In the genomic region with DNA sequence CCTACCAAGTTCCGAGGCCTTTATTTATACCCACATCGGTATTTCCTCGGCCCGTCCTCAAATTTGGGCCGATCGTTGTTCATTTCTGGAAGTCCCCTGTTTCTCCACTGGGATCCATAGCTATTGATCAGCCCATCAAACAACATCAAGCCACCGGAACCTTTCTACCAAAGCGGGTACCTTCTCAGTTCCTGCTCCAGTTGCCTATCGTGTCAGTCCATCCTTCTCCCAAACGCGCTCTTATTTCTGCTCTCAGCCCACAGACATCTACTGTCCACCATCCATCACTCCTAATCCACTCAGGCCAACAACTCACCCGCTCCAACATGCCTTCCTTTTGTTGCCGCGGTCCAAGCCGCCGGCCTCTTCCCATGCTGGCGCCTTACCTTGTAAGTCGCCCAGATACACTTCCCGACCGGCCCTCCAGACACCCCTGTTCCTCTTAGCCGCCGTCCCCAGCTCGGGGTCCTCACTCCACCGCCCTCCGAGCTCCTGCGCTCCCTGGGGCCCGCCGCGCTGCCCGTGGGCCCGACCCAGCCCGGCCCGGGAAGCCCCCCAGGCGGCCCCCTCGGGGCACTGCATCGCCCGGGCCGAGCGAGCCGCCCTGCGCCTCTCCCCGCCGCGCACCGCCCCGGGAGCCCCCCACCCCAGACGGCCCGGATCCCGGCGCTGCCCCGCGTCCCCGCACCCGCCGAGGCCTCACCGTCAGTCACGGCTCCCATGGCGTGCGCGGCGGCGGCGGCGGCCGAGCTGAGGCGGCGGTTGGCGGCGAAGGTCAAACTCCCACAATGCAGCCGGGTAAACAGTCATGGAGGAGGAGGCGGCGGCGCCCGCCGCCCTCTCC, we compare ENCODE assay signal across 8 mouse cellular contexts. TPM values are rescaled to one million over a fixed set of nuclear protein-coding genes. Genes with fewer than 3 reads are reported as not detected.
A peak's percentile ranks its signal among the peaks of the same experiment; 100 is the strongest.
DNase-seq lines count a peak whose midpoint lies in the region; ATAC-seq and TF ChIP-seq lines count a peak whose summit lies in the region.

No protein-coding gene starts in this region.

- peak overlapping the region; percentile 65 for H3K4me2 ChIP-seq in forebrain, embryonic 11.5 days (ENCODE audit: low read depth, low read length, severe bottlenecking)
- peak overlapping the region; percentile 68 for H3K4me2 ChIP-seq in heart, embryonic 16.5 days (ENCODE audit: low read depth, low read length)
- H3K4me2 ChIP-seq in neural tube, embryonic 14.5 days (ENCODE audit: low read depth, low read length), result peak overlapping the region; percentile 63

- 1% methylated on average over 49 of the region's 75 CpGs for WGBS in forebrain, embryonic 11.5 days
- under 1% methylated on average over 58 of the region's 75 CpGs for WGBS in heart, embryonic 16.5 days
- under 1% methylated on average over 59 of the region's 75 CpGs for WGBS in neural tube, embryonic 14.5 days

- H3K36me3 ChIP-seq in E14TG2a.4 (ENCODE audit: insufficient read depth, low read length), result no peaks in the 10 kb centered on the region
- H3K36me3 ChIP-seq in forebrain, embryonic 11.5 days (ENCODE audit: control insufficient read depth, insufficient read depth, low read length), result peaks cover 3% of the 10 kb centered on the region; the same call in 1 of the 2 replicates
- H3K36me3 ChIP-seq in heart, embryonic 16.5 days (ENCODE audit: control insufficient read depth, insufficient read depth), result peaks cover 4% of the 10 kb centered on the region
- H3K36me3 ChIP-seq in neural tube, embryonic 14.5 days (ENCODE audit: control insufficient read depth, insufficient read depth, low read length), result no peaks in the 10 kb centered on the region

- H3K27me3 ChIP-seq in E14TG2a.4 (ENCODE audit: insufficient read depth, low read length), result no peaks in the 10 kb centered on the region
- H3K27me3 ChIP-seq in forebrain, embryonic 11.5 days (ENCODE audit: control insufficient read depth, insufficient read depth, low read length), result no peaks in the 10 kb centered on the region
- no peaks in the 10 kb centered on the region for H3K27me3 ChIP-seq in heart, embryonic 16.5 days (ENCODE audit: control insufficient read depth, insufficient read depth, low read length)
- H3K27me3 ChIP-seq in neural tube, embryonic 14.5 days (ENCODE audit: control insufficient read depth, insufficient read depth, low read length), result no peaks in the 10 kb centered on the region

- TF ChIP-seq CTCF in E14TG2a.4 (conservative IDR thresholded peaks at IDR 0.05; ENCODE audit: low read length), result no peak

- H3K4me3 ChIP-seq in E14TG2a.4 (replicated peaks; ENCODE audit: low read length), result peak overlapping the region; percentile 88
- peak overlapping the region; percentile 77 for H3K4me3 ChIP-seq in brown adipose tissue, adult 24 weeks (ENCODE audit: insufficient read depth, low read depth, low read length)
- H3K4me3 ChIP-seq in forebrain, embryonic 11.5 days (ENCODE audit: low read depth, low read length), result peak overlapping the region; percentile 86
- H3K4me3 ChIP-seq in heart, embryonic 16.5 days (ENCODE audit: low read length), result peak overlapping the region; percentile 79
- peak overlapping the region; percentile 96 for H3K4me3 ChIP-seq in neural tube, embryonic 14.5 days (ENCODE audit: low read depth, low read length)

- peak; percentile 84 for DNase-seq in forebrain, embryonic 11.5 days (ENCODE audit: low spot score)
- DNase-seq in kidney, postnatal 25 days, result peak; percentile 71 to 84
- DNase-seq in lung, adult 18-20 months, result peak; percentile 61 to 62
- DNase-seq in testis, postnatal 14 days (ENCODE audit: low spot score), result peak; percentile 72

- H3K9ac ChIP-seq in forebrain, embryonic 11.5 days (ENCODE audit: low read length), result peak overlapping the region; percentile 98
- peak overlapping the region; percentile 99 for H3K9ac ChIP-seq in heart, embryonic 16.5 days (ENCODE audit: low read length)
- H3K9ac ChIP-seq in neural tube, embryonic 14.5 days (replicated peaks; ENCODE audit: low read depth, low read length), result peak overlapping the region; percentile 98

- peak; percentile 89 for ATAC-seq in forebrain, embryonic 11.5 days (replicated peaks; ENCODE audit: low FRiP score)
- peak; percentile 90 for ATAC-seq in heart, embryonic 16.5 days (replicated peaks; ENCODE audit: extremely low read depth, insufficient read depth, low FRiP score)
- ATAC-seq in neural tube, embryonic 14.5 days (ENCODE audit: low read depth), result peak; percentile 91

- peaks cover 34% of the 10 kb centered on the region for H3K9me3 ChIP-seq in E14TG2a.4 (ENCODE audit: low read length)
- H3K9me3 ChIP-seq in forebrain, embryonic 11.5 days (ENCODE audit: control insufficient read depth, low read length), result no peaks in the 10 kb centered on the region
- no peaks in the 10 kb centered on the region for H3K9me3 ChIP-seq in heart, embryonic 16.5 days (replicated peaks; ENCODE audit: control insufficient read depth, low read length)
- no peaks in the 10 kb centered on the region for H3K9me3 ChIP-seq in neural tube, embryonic 14.5 days (ENCODE audit: control insufficient read depth, low read length)

- peaks cover 27% of the 10 kb centered on the region for H3K4me1 ChIP-seq in E14TG2a.4 (replicated peaks; ENCODE audit: low read depth, low read length)
- H3K4me1 ChIP-seq in brown adipose tissue, adult 24 weeks (ENCODE audit: control insufficient read depth, insufficient read depth, insufficient read length, low read length), result peaks cover 2% of the 10 kb centered on the region; the same call in 1 of the 2 replicates
- H3K4me1 ChIP-seq in forebrain, embryonic 11.5 days (replicated peaks; ENCODE audit: control insufficient read depth, insufficient read depth, low read length), result no peaks in the 10 kb centered on the region; the same call in 1 of the 2 replicates
- H3K4me1 ChIP-seq in heart, embryonic 16.5 days (ENCODE audit: control insufficient read depth, insufficient read depth, low read length), result peaks cover 16% of the 10 kb centered on the region
- H3K4me1 ChIP-seq in neural tube, embryonic 14.5 days (ENCODE audit: control insufficient read depth, insufficient read depth, low read length), result peaks cover 17% of the 10 kb centered on the region; the same call in 1 of the 2 replicates

- peak overlapping the region; percentile 64 for H3K27ac ChIP-seq in brown adipose tissue, adult 24 weeks (replicated peaks; ENCODE audit: low read depth, low read length)
- peak overlapping the region; percentile 63 for H3K27ac ChIP-seq in forebrain, embryonic 11.5 days (ENCODE audit: low read depth, low read length)
- peak overlapping the region; percentile 86 for H3K27ac ChIP-seq in heart, embryonic 16.5 days (ENCODE audit: low read length)
- H3K27ac ChIP-seq in neural tube, embryonic 14.5 days (ENCODE audit: low read depth, low read length), result peak overlapping the region; percentile 89

RNA-seq across cellular contexts. Expression of a gene that starts 0.5 kb away (rescaled TPM):
- 5.2 and 10.3 TPM in 2 replicates for polyA plus RNA-seq in brown adipose tissue, adult 24 weeks (2012; ENCODE audit: insufficient read depth, insufficient read length, missing spikeins)
- polyA plus RNA-seq in forebrain, embryonic 11.5 days (2014; fragmentation: Nextera tagmentation; extraction: Ambion mirVana), result 9.3 and 10.4 TPM in 2 replicates
- polyA plus RNA-seq in heart, embryonic 16.5 days (2015; fragmentation: Nextera tagmentation; extraction: Ambion mirVana), result 2.7 and 2.9 TPM in 2 replicates
- 6.0 and 6.1 TPM in 2 replicates for polyA plus RNA-seq in neural tube, embryonic 14.5 days (2014; fragmentation: Nextera tagmentation; extraction: Ambion mirVana)

RNA-seq across cellular contexts. Expression of a gene that starts 0.9 kb away (rescaled TPM):
- 102 and 127 TPM in 2 replicates for polyA plus RNA-seq in brown adipose tissue, adult 24 weeks (2012; ENCODE audit: insufficient read depth, insufficient read length, missing spikeins)
- 241 and 261 TPM in 2 replicates for polyA plus RNA-seq in forebrain, embryonic 11.5 days (2014; fragmentation: Nextera tagmentation; extraction: Ambion mirVana)
- 156 and 167 TPM in 2 replicates for polyA plus RNA-seq in heart, embryonic 16.5 days (2015; fragmentation: Nextera tagmentation; extraction: Ambion mirVana)
- 207 and 228 TPM in 2 replicates for polyA plus RNA-seq in neural tube, embryonic 14.5 days (2014; fragmentation: Nextera tagmentation; extraction: Ambion mirVana)

RNA-seq across cellular contexts. Expression of a gene that starts 46.4 kb away (rescaled TPM):
- polyA plus RNA-seq in brown adipose tissue, adult 24 weeks (2012; ENCODE audit: insufficient read depth, insufficient read length, missing spikeins), result not detected in 2 replicates
- polyA plus RNA-seq in forebrain, embryonic 11.5 days (2014; fragmentation: Nextera tagmentation; extraction: Ambion mirVana), result not detected in 2 replicates
- polyA plus RNA-seq in heart, embryonic 16.5 days (2015; fragmentation: Nextera tagmentation; extraction: Ambion mirVana), result 0.06 TPM in 1 of 2 replicates, not detected in the other
- not detected in 2 replicates for polyA plus RNA-seq in neural tube, embryonic 14.5 days (2014; fragmentation: Nextera tagmentation; extraction: Ambion mirVana)

Comparison
In these comparisons a context has a peak if more than half of its experiments do, and no peak if none do; other contexts are left out.
1. Peak in every context shown above with its lines: DNase-seq, ATAC-seq, H3K4me3 ChIP-seq and H3K27ac ChIP-seq.